Mouse (Mus musculus): ENCODE measurements at regions not wholly inside any gene's neighbourhood (a gene's known extent, or its start where the extent isn't known, plus 50 kb on each side); places are given as distances from the start of the nearest gene placed in this dataset.

GRCm38 (mm10) chr9:60989670-60990391 lies 195.5 kb downstream of the Uaca start:
- Histone ChIP-seq H3K27me3 (replicated peaks; ENCODE audit: control insufficient read depth, insufficient read depth, low read length) (no peaks in the 10 kb centered on the region), H3K36me3 (ENCODE audit: control insufficient read depth, insufficient read depth, low read length) (no peaks in the 10 kb centered on the region), H3K9me3 (ENCODE audit: control insufficient read depth, low read length) (no peaks in the 10 kb centered on the region), H3K4me3 (ENCODE audit: low read depth, low read length) (no peak overlapping the region), H3K27ac (ENCODE audit: low read depth, low read length) (no peak overlapping the region), H3K9ac (ENCODE audit: low read depth, low read length) (no peak overlapping the region), H3K4me1 (replicated peaks; ENCODE audit: control insufficient read depth, insufficient read depth, low read length) (no peaks in the 10 kb centered on the region), H3K4me2 (no peak overlapping the region)
- ATAC-seq (replicated peaks; ENCODE audit: low FRiP score) = no peak
- DNase-seq (ENCODE audit: low spot score) = no peak
- 52% methylated on average over 13 of the region's 13 CpGs for WGBS

GRCm38 (mm10) chr9:60991509-60991908 lies 197.2 kb downstream of the Uaca start:
- no peak overlapping the region for H3K9ac ChIP-seq (ENCODE audit: low read depth, low read length)
- H3K9me3 ChIP-seq (ENCODE audit: control insufficient read depth, low read length) = no peaks in the 10 kb centered on the region
- DNase-seq (ENCODE audit: low spot score) = no peak
- ATAC-seq (replicated peaks; ENCODE audit: low FRiP score) = no peak
- H3K27ac ChIP-seq (ENCODE audit: low read depth, low read length) = no peak overlapping the region
- H3K27me3 ChIP-seq (replicated peaks; ENCODE audit: control insufficient read depth, insufficient read depth, low read length) = no peaks in the 10 kb centered on the region
- H3K4me1 ChIP-seq (replicated peaks; ENCODE audit: control insufficient read depth, insufficient read depth, low read length) = no peaks in the 10 kb centered on the region
- no peak overlapping the region for H3K4me2 ChIP-seq
- WGBS = 30% methylated on average over 5 of the region's 5 CpGs
- H3K4me3 ChIP-seq (ENCODE audit: low read depth, low read length) = no peak overlapping the region
- H3K36me3 ChIP-seq (ENCODE audit: control insufficient read depth, insufficient read depth, low read length) = no peaks in the 10 kb centered on the region

GRCm38 (mm10) chr9:60993661-60994060 lies 199.3 kb downstream of the Uaca start:
- ATAC-seq (replicated peaks; ENCODE audit: low FRiP score) (no peak), DNase-seq (ENCODE audit: low spot score) (no peak)
- H3K9ac ChIP-seq (ENCODE audit: low read depth, low read length) = no peak overlapping the region
- no peaks in the 10 kb centered on the region for H3K9me3 ChIP-seq (ENCODE audit: control insufficient read depth, low read length)
- H3K36me3 ChIP-seq (ENCODE audit: control insufficient read depth, insufficient read depth, low read length) = no peaks in the 10 kb centered on the region
- no peak overlapping the region for H3K4me3 ChIP-seq (ENCODE audit: low read depth, low read length)
- 81% methylated on average over 8 of the region's 8 CpGs for WGBS
- no peak overlapping the region for H3K4me2 ChIP-seq
- H3K27me3 ChIP-seq (replicated peaks; ENCODE audit: control insufficient read depth, insufficient read depth, low read length) = no peaks in the 10 kb centered on the region
- H3K4me1 ChIP-seq (replicated peaks; ENCODE audit: control insufficient read depth, insufficient read depth, low read length) = no peaks in the 10 kb centered on the region
- no peak overlapping the region for H3K27ac ChIP-seq (ENCODE audit: low read depth, low read length)

GRCm38 (mm10) chr9:60995096-60995495 lies 200.8 kb downstream of the Uaca start:
- Histone ChIP-seq H3K4me2 (no peak overlapping the region), H3K4me3 (ENCODE audit: low read depth, low read length) (no peak overlapping the region), H3K9me3 (ENCODE audit: control insufficient read depth, low read length) (no peaks in the 10 kb centered on the region), H3K27ac (ENCODE audit: low read depth, low read length) (no peak overlapping the region), H3K36me3 (ENCODE audit: control insufficient read depth, insufficient read depth, low read length) (no peaks in the 10 kb centered on the region), H3K27me3 (replicated peaks; ENCODE audit: control insufficient read depth, insufficient read depth, low read length) (no peaks in the 10 kb centered on the region), H3K9ac (ENCODE audit: low read depth, low read length) (no peak overlapping the region), H3K4me1 (replicated peaks; ENCODE audit: control insufficient read depth, insufficient read depth, low read length) (0 out of 2 replicates have a peak, but pooled peaks cover 2% of the 10 kb centered on the region)
- no peak for DNase-seq (ENCODE audit: low spot score)
- no peak for ATAC-seq (replicated peaks; ENCODE audit: low FRiP score)
- 38% methylated on average over 6 of the region's 6 CpGs for WGBS

GRCm38 (mm10) chr9:60998086-60998785 lies 203.9 kb downstream of the Uaca start:
- no peaks in the 10 kb centered on the region for H3K9me3 ChIP-seq (ENCODE audit: control insufficient read depth, low read length)
- H3K9ac ChIP-seq (ENCODE audit: low read depth, low read length) = no peak overlapping the region
- 48% methylated on average over 3 of the region's 3 CpGs for WGBS
- no peak overlapping the region for H3K27ac ChIP-seq (ENCODE audit: low read depth, low read length)
- H3K4me2 ChIP-seq = no peak overlapping the region
- DNase-seq (ENCODE audit: low spot score) (no peak), ATAC-seq (replicated peaks; ENCODE audit: low FRiP score) (no peak)
- no peaks in the 10 kb centered on the region for H3K36me3 ChIP-seq (ENCODE audit: control insufficient read depth, insufficient read depth, low read length)
- peaks cover 2% of the 10 kb centered on the region; the same call in 1 of the 2 replicates for H3K27me3 ChIP-seq (replicated peaks; ENCODE audit: control insufficient read depth, insufficient read depth, low read length)
- 0 out of 2 replicates have a peak, but pooled peaks cover 2% of the 10 kb centered on the region for H3K4me1 ChIP-seq (replicated peaks; ENCODE audit: control insufficient read depth, insufficient read depth, low read length)
- H3K4me3 ChIP-seq (ENCODE audit: low read depth, low read length) = no peak overlapping the region

- H3K9me3 ChIP-seq (ENCODE audit: control insufficient read depth, low read length) = no peaks in the 10 kb centered on the region
- no peak for DNase-seq (ENCODE audit: low spot score)
Measured at GRCm38 (mm10) chr9:60999001-60999529, 204.7 kb downstream of the Uaca start.

GRCm38 (mm10) chr9:61000232-61000631 lies 205.9 kb downstream of the Uaca start:
- Histone ChIP-seq H3K9me3 (ENCODE audit: control insufficient read depth, low read length) (no peaks in the 10 kb centered on the region), H3K4me3 (ENCODE audit: low read depth, low read length) (no peak overlapping the region), H3K4me1 (replicated peaks; ENCODE audit: control insufficient read depth, insufficient read depth, low read length) (0 out of 2 replicates have a peak, but pooled peaks cover 2% of the 10 kb centered on the region), H3K36me3 (ENCODE audit: control insufficient read depth, insufficient read depth, low read length) (no peaks in the 10 kb centered on the region), H3K27ac (ENCODE audit: low read depth, low read length) (no peak overlapping the region), H3K27me3 (replicated peaks; ENCODE audit: control insufficient read depth, insufficient read depth, low read length) (peaks cover 2% of the 10 kb centered on the region; the same call in 1 of the 2 replicates), H3K4me2 (no peak overlapping the region), H3K9ac (ENCODE audit: low read depth, low read length) (no peak overlapping the region)
- ATAC-seq (replicated peaks; ENCODE audit: low FRiP score) (no peak), DNase-seq (ENCODE audit: low spot score) (no peak)
- 79% methylated on average over 11 of the region's 11 CpGs for WGBS

More at GRCm38 (mm10) chr9:60999001-60999529, 204.7 kb downstream of the Uaca start:
- Histone ChIP-seq H3K4me3 (ENCODE audit: low read depth, low read length) (no peak overlapping the region), H3K36me3 (ENCODE audit: control insufficient read depth, insufficient read depth, low read length) (no peaks in the 10 kb centered on the region), H3K4me2 (no peak overlapping the region), H3K27me3 (replicated peaks; ENCODE audit: control insufficient read depth, insufficient read depth, low read length) (peaks cover 2% of the 10 kb centered on the region; the same call in 1 of the 2 replicates), H3K9ac (ENCODE audit: low read depth, low read length) (no peak overlapping the region), H3K4me1 (replicated peaks; ENCODE audit: control insufficient read depth, insufficient read depth, low read length) (0 out of 2 replicates have a peak, but pooled peaks cover 2% of the 10 kb centered on the region), H3K27ac (ENCODE audit: low read depth, low read length) (no peak overlapping the region)
- ATAC-seq (replicated peaks; ENCODE audit: low FRiP score) = no peak
- WGBS = 27% methylated on average over 6 of the region's 6 CpGs

GRCm38 (mm10) chr9:61002572-61002971 lies 208.2 kb downstream of the Uaca start:
- Histone ChIP-seq H3K36me3 (ENCODE audit: control insufficient read depth, insufficient read depth, low read length) (no peaks in the 10 kb centered on the region), H3K27me3 (replicated peaks; ENCODE audit: control insufficient read depth, insufficient read depth, low read length) (peaks cover 2% of the 10 kb centered on the region; the same call in 1 of the 2 replicates), H3K27ac (ENCODE audit: low read depth, low read length) (no peak overlapping the region), H3K9me3 (ENCODE audit: control insufficient read depth, low read length) (no peaks in the 10 kb centered on the region), H3K4me3 (ENCODE audit: low read depth, low read length) (no peak overlapping the region), H3K4me2 (no peak overlapping the region), H3K9ac (ENCODE audit: low read depth, low read length) (no peak overlapping the region), H3K4me1 (replicated peaks; ENCODE audit: control insufficient read depth, insufficient read depth, low read length) (0 out of 2 replicates have a peak, but pooled peaks cover 2% of the 10 kb centered on the region)
- WGBS = 79% methylated on average over 5 of the region's 5 CpGs
- no peak for ATAC-seq (replicated peaks; ENCODE audit: low FRiP score)
- DNase-seq (ENCODE audit: low spot score) = no peak
